Mouse (Mus musculus): ENCODE results near the gene Sh3rf1.

- TF ChIP-seq POLR2A (IDR thresholded peaks at IDR 0.05; ENCODE audit: borderline replicate concordance, extremely low read depth, low read depth, low read length) (no peak), CTCF (IDR thresholded peaks at IDR 0.05; ENCODE audit: insufficient read depth, low read length) (no peak)
Measured at GRCm38 (mm10) chr8:61267692-61268091, 44.0 kb downstream of the Sh3rf1 start.

All from lung, adult 2 months (tissue).